Mouse (Mus musculus): ENCODE results near the gene Rxylt1. TPM values are rescaled to one million over a fixed set of nuclear protein-coding genes. Genes with fewer than 3 reads are reported as not detected.

Gene Rxylt1
- total RNA-seq, 2 experiments from 2014 or later, result 43.1 to 49.7 TPM

GRCm38 (mm10) chr10:122045946-122046345 is 51.2 kb downstream of the Rxylt1 start:
- DNase-seq (ENCODE audit: low spot score in 2 of 2), result no peak

- no peak for DNase-seq (ENCODE audit: low spot score in 2 of 2)
Measured at GRCm38 (mm10) chr10:122044926-122045325, 52.2 kb downstream of the Rxylt1 start.

- DNase-seq (ENCODE audit: low spot score in 2 of 2), result no peak
Measured at GRCm38 (mm10) chr10:122040372-122040771, 56.8 kb downstream of the Rxylt1 start.

- no peak for DNase-seq (ENCODE audit: low spot score in 2 of 2)
Measured at GRCm38 (mm10) chr10:122039566-122039965, 57.6 kb downstream of the Rxylt1 start.

GRCm38 (mm10) chr10:122038554-122038953 is 58.6 kb downstream of the Rxylt1 start:
- no peak for DNase-seq (ENCODE audit: low spot score in 2 of 2)

GRCm38 (mm10) chr10:122033271-122033670 is 63.9 kb downstream of the Rxylt1 start:
- no peak for DNase-seq (ENCODE audit: low spot score in 2 of 2)

GRCm38 (mm10) chr10:122030420-122030819 is 66.8 kb downstream of the Rxylt1 start:
- no peak for DNase-seq (ENCODE audit: low spot score in 2 of 2)

GRCm38 (mm10) chr10:122029738-122030137 is 67.4 kb downstream of the Rxylt1 start:
- DNase-seq (ENCODE audit: low spot score in 2 of 2), result no peak

Other genes starting within 250 kb of the Rxylt1 start
- gene Srgap1, start 50.1 kb downstream of the Rxylt1 start, total RNA-seq (2021), result 10 to 100 TPM; 13.3 to 14.1 TPM

All from gastrocnemius, postnatal 4 days (tissue).